Mouse (Mus musculus): Measurements from ENCODE around the gene Klrb1b. TPM values are rescaled to one million over a fixed set of nuclear protein-coding genes. Genes with fewer than 3 reads are reported as not detected.

The Klrb1b gene
- polyA plus RNA-seq, 1 experiment: not detected

- Histone ChIP-seq H3K36me3 (ENCODE audit: control insufficient read depth, insufficient read depth) (no peaks in the 10 kb centered on the region), H3ac (ENCODE audit: control insufficient read depth, insufficient read length, low read depth) (peak overlapping the region; percentile 3), H3K79me3 (ENCODE audit: low read depth) (no peaks in the 10 kb centered on the region), H3K4me3 (ENCODE audit: insufficient read depth, poor library complexity, severe bottlenecking) (peak overlapping the region; percentile 24), H3K79me2 (ENCODE audit: control insufficient read depth, insufficient read depth) (no peaks in the 10 kb centered on the region), H3K27me3 (ENCODE audit: control insufficient read depth, insufficient read depth, insufficient read length) (no peaks in the 10 kb centered on the region)
- TF ChIP-seq FOSL1 (IDR thresholded peaks at IDR 0.05; ENCODE audit: insufficient read depth, low read length, poor library complexity, severe bottlenecking) (no peak), MYOG (IDR thresholded peaks at IDR 0.05; ENCODE audit: control insufficient read depth, extremely low read depth, insufficient read length) (no peak), USF1 (IDR thresholded peaks at IDR 0.05; ENCODE audit: low read depth) (no peak)
Measured at GRCm38 (mm10) chr6:128839266-128839771, 13.2 kb upstream of the Klrb1b start.

DNA sequence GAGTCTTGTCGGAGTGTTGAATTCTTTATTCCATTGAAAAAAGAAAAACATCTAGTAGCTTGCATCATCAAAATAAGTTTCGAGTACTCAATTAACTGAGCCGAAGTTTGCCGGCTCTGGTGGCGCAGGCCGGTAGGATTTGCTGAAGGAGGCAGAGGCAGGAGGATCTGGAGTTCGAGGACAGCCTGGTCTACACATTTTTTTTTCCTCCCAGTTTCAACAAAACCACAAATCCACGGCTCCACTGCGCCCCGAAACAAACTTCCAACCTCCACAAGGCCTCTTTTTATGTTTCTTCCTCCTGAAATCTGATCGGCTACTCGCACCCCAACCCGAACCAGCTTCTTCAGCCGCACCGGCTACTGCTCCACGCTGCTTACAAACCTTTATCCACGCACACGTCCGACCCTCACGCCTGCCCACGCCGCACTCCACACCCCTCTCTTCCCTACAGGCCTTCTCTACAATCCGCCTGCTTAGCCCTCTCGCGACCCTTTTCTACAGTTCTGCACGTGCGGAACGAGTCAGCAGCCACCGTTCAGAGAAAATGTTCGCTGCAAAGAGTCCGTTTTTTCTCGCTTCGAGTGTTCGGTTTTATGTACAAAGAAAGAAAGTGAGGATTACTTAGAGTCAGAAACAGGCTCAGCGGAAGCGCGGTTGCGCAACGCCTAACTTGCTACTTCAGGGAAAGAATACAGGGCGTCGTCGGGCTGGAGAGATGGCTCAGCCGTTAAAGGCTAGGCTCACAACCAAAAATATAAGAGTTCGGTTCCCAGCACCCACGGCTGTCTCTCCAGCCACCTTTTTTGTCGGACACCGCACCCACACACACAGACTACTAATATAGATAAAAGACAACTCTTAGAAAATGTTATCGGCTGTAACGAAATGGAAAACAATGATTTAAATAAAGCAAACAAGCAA lies 12.5 kb upstream of the Klrb1b start:
- H3K79me2 ChIP-seq (ENCODE audit: control insufficient read depth, insufficient read depth): no peaks in the 10 kb centered on the region
- H3K36me3 ChIP-seq (ENCODE audit: control insufficient read depth, insufficient read depth): no peaks in the 10 kb centered on the region
- peak overlapping the region; percentile 79 for H3ac ChIP-seq (ENCODE audit: control insufficient read depth, insufficient read length, low read depth)
- TF ChIP-seq CEBPB (IDR thresholded peaks at IDR 0.05; ENCODE audit: low read depth) (peak; percentile 99), USF1 (IDR thresholded peaks at IDR 0.05; ENCODE audit: low read depth) (no peak)
- no peaks in the 10 kb centered on the region for H3K27me3 ChIP-seq (ENCODE audit: control insufficient read depth, insufficient read depth, insufficient read length)
- peak overlapping the region; percentile 84 for H3K4me3 ChIP-seq (ENCODE audit: insufficient read depth, poor library complexity, severe bottlenecking)
- no peaks in the 10 kb centered on the region for H3K79me3 ChIP-seq (ENCODE audit: low read depth)

DNA sequence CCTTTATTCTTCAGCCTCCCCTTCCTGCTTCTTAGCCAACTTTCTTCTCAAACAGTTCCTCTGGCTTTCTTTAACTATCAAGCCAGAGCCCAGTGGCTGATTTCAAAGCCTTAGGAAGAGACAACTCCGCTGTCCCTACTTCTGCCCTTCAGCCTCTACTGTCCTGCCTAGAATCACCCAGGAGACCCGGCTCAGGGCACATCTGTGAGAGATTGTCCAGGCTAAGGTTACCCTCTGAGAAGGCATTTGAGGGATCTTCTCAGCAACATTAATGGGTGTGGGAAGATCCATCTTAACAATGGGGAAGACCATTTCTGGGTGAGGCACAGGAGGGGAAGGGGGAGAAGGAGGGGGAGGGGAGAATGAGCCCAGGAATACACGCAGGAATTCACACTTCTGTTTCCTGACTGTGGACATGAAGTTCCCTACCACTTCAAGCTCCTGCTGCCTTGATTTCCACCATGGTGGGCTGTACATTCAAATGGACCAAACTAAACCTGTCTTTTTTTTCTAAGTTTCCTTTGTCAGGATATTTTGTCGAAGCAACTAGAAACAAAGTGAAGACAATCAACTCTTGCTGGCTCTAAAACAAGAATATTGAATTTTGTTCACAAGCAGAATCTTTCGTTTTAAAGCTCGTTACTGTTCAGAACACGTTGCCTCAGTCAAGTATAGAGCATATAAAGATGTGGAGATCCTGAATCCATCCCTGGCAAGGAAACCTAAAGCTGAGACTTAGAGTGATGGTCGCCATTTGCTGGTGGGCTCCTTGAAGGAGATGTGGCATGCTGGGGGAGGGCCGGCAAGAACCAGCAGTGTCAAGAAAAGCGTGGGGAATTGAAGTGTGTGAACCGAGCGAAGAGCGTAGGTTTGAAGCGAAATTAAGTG lies 11.6 kb upstream of the Klrb1b start:
- TF ChIP-seq MYOG (IDR thresholded peaks at IDR 0.05; ENCODE audit: control insufficient read depth, extremely low read depth, insufficient read length): no peak
- TF ChIP-seq MYOD1 (IDR thresholded peaks at IDR 0.05; ENCODE audit: control insufficient read depth, insufficient read length, low read depth): no peak
- no peak for TF ChIP-seq MAX (IDR thresholded peaks at IDR 0.05)
- no peak for TF ChIP-seq USF1 (IDR thresholded peaks at IDR 0.05; ENCODE audit: low read depth)
- no peak for TF ChIP-seq FOSL1 (IDR thresholded peaks at IDR 0.05; ENCODE audit: insufficient read depth, low read length, poor library complexity, severe bottlenecking)
- no peak for TF ChIP-seq CEBPB (IDR thresholded peaks at IDR 0.05; ENCODE audit: low read depth)
- TF ChIP-seq CTCF (IDR thresholded peaks at IDR 0.05; ENCODE audit: control insufficient read depth, insufficient read depth, insufficient read length): no peak
- Histone ChIP-seq H3K79me3 (ENCODE audit: low read depth) (no peaks in the 10 kb centered on the region), H3K79me2 (ENCODE audit: control insufficient read depth, insufficient read depth) (no peaks in the 10 kb centered on the region), H3ac (ENCODE audit: control insufficient read depth, insufficient read length, low read depth) (peak overlapping the region; percentile 48), H3K4me3 (ENCODE audit: insufficient read depth, poor library complexity, severe bottlenecking) (peak overlapping the region; percentile 84), H3K27me3 (ENCODE audit: control insufficient read depth, insufficient read depth, insufficient read length) (no peaks in the 10 kb centered on the region), H3K36me3 (ENCODE audit: control insufficient read depth, insufficient read depth) (no peaks in the 10 kb centered on the region)

GRCm38 (mm10) chr6:128836955-128837334 lies 10.8 kb upstream of the Klrb1b start:
- Histone ChIP-seq H3ac (ENCODE audit: control insufficient read depth, insufficient read length, low read depth) (no peak overlapping the region), H3K27me3 (ENCODE audit: control insufficient read depth, insufficient read depth, insufficient read length) (no peaks in the 10 kb centered on the region), H3K4me3 (ENCODE audit: insufficient read depth, poor library complexity, severe bottlenecking) (no peak overlapping the region), H3K79me2 (ENCODE audit: control insufficient read depth, insufficient read depth) (no peaks in the 10 kb centered on the region), H3K36me3 (ENCODE audit: control insufficient read depth, insufficient read depth) (no peaks in the 10 kb centered on the region), H3K79me3 (ENCODE audit: low read depth) (no peaks in the 10 kb centered on the region)
- TF ChIP-seq FOSL1 (IDR thresholded peaks at IDR 0.05; ENCODE audit: insufficient read depth, low read length, poor library complexity, severe bottlenecking) (no peak), CTCF (IDR thresholded peaks at IDR 0.05; ENCODE audit: control insufficient read depth, insufficient read depth, insufficient read length) (no peak), USF1 (IDR thresholded peaks at IDR 0.05; ENCODE audit: low read depth) (no peak), MYOG (IDR thresholded peaks at IDR 0.05; ENCODE audit: control insufficient read depth, extremely low read depth, insufficient read length) (no peak), MAX (IDR thresholded peaks at IDR 0.05) (no peak), CEBPB (IDR thresholded peaks at IDR 0.05; ENCODE audit: low read depth) (no peak), MYOD1 (IDR thresholded peaks at IDR 0.05; ENCODE audit: control insufficient read depth, insufficient read length, low read depth) (no peak)

- H3K4me3 ChIP-seq (ENCODE audit: insufficient read depth, poor library complexity, severe bottlenecking): no peak overlapping the region
Measured at GRCm38 (mm10) chr6:128836191-128836954, 10.2 kb upstream of the Klrb1b start.

More at GRCm38 (mm10) chr6:128836191-128836954, 10.2 kb upstream of the Klrb1b start:
- H3ac ChIP-seq (ENCODE audit: control insufficient read depth, insufficient read length, low read depth): no peak overlapping the region
- H3K36me3 ChIP-seq (ENCODE audit: control insufficient read depth, insufficient read depth): no peaks in the 10 kb centered on the region
- no peaks in the 10 kb centered on the region for H3K27me3 ChIP-seq (ENCODE audit: control insufficient read depth, insufficient read depth, insufficient read length)
- TF ChIP-seq MYOG (IDR thresholded peaks at IDR 0.05; ENCODE audit: control insufficient read depth, extremely low read depth, insufficient read length): no peak
- no peak for TF ChIP-seq USF1 (IDR thresholded peaks at IDR 0.05; ENCODE audit: low read depth)
- TF ChIP-seq FOSL1 (IDR thresholded peaks at IDR 0.05; ENCODE audit: insufficient read depth, low read length, poor library complexity, severe bottlenecking): no peak
- TF ChIP-seq MYOD1 (IDR thresholded peaks at IDR 0.05; ENCODE audit: control insufficient read depth, insufficient read length, low read depth): no peak
- TF ChIP-seq MAX (IDR thresholded peaks at IDR 0.05): no peak
- TF ChIP-seq CEBPB (IDR thresholded peaks at IDR 0.05; ENCODE audit: low read depth): no peak
- H3K79me3 ChIP-seq (ENCODE audit: low read depth): no peaks in the 10 kb centered on the region
- H3K79me2 ChIP-seq (ENCODE audit: control insufficient read depth, insufficient read depth): no peaks in the 10 kb centered on the region
